Comparison of ENCODE assay signal across 16 mouse cellular contexts in the genomic region with DNA sequence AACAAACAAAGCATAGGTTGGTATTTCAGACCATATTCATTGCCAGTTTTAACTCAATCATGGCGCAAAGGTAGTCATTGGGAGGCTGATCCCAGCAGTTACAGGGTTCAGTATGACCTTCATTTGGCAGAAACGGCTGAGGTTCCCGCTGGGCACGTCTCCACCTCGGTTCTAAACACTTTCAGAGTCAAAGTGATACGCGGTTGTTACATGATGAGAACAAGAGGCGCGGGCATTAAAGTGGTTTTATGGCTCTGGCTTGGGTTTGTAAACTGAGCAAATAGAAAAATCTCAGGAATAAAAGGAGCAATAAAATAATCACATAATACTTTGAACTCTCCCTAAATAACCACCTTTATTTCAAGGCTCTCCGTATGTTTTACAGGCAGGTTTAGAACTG.
"Had no signal": no experiment of that assay in that cellular context is flagged by ENCODE, and none has a peak within 500 bp of the region (broad histone marks: within the 10 kb centered on the region; RNA-seq: fewer than 3 reads in every experiment).

No protein-coding gene starts in this region.

- H3K9me3 ChIP-seq: midbrain, embryonic 10.5 days; midbrain, embryonic 12.5 days; neural tube, embryonic 12.5 days had no signal

- H3K4me3 ChIP-seq: midbrain, embryonic 10.5 days; midbrain, embryonic 12.5 days; neural tube, embryonic 12.5 days had no signal

- H3K36me3 ChIP-seq: midbrain, embryonic 10.5 days; midbrain, embryonic 12.5 days; neural tube, embryonic 12.5 days had no signal

- DNase-seq: lung, adult 18-20 months; lung, embryonic 14.5 days; lung, postnatal 10 days; lung, postnatal 4 days; midbrain, embryonic 14.5 days; retina, postnatal 1 day; right cerebral cortex, adult 18-20 months; right cerebral cortex, postnatal 25 days; right cerebral cortex, postnatal 4 days; thymus, adult 2 months; thymus, postnatal 25 days; thymus, postnatal 4 days had no signal

- H3K27me3 ChIP-seq: midbrain, embryonic 12.5 days; neural tube, embryonic 12.5 days had no signal

- H3K27ac ChIP-seq: liver, embryonic 14.5 days; midbrain, embryonic 10.5 days; midbrain, embryonic 12.5 days; neural tube, embryonic 12.5 days had no signal

- H3K4me2 ChIP-seq: lung, embryonic 14.5 days; midbrain, embryonic 12.5 days; neural tube, embryonic 12.5 days had no signal

- H3K9ac ChIP-seq: liver, embryonic 14.5 days; lung, embryonic 14.5 days; midbrain, embryonic 12.5 days; neural tube, embryonic 12.5 days had no signal
